Mouse (Mus musculus) kidney, postnatal 36 days (tissue): ENCODE measurements at regions not wholly inside any gene's neighbourhood (a gene's known extent, or its start where the extent isn't known, plus 50 kb on each side); places are given as distances from the start of the nearest gene placed in this dataset.

Experiments used
- DNase-seq, 2 experiments: peaks; one replicate each; pipeline ENCODE4 v3.0.0; 2021 to 2022; ENCODE audit warnings: mixed read lengths in 2 of 2

DNA sequence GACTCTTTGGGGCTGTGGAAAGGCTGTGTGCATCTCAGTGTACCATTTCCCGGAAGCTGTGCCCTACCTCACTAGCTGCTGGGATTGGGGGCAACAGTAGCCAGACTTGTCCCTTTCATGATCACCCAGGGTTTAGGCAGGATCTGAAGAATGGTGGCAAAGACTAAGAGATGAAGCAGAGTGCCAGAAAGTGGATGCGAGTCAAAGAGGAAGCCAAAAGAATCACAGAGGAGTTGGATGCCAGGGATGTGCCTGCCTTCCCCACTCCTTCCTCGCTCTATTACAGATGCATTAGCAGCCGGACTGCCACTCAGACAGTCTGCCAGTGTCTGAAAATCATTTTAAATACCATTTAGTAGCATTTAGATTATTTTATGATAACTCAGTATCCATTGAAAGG is 271.5 kb upstream of the Slc24a2 start:
- no peak for DNase-seq

DNA sequence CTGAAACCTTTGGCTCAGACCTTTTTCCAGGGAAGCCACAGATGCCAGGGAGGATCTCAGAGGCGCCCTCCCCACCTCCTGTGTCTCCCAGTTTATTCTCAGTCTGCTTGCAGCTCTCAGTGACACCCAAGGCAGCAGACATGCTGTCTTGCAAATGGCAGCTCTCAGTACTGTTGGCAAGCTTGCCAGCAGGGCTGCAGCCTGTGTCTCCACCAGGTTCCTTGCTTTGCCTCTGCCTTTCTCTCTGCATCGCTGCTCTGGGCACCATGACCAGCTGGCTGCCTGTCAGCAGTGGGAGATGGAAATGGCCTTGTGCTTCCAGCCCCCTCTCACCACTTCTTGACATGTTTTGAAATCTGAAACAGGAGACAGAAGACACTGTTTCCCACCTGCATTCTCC is 270.2 kb upstream of the Slc24a2 start:
- peak; percentile 4 to 40 for DNase-seq

DNA sequence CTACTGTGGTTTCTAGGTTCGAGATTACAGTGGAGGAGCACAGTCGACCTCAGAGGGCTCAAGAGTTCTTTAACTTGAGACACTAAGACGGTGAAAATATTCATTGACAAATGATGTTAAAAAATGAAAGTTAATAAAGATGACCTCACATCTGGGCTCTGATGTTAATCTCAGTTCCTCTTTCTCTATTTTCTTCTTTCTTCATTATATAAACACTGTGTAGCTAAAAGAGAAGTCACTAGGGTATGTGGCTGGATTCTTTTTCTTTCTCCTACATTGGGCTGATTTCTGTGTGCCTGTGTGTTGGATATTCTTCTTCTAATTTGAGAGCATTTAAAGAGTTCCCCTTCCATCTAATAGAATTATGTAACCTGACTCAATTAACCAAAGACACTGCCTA is 257.5 kb upstream of the Slc24a2 start:
- no peak for DNase-seq

DNA sequence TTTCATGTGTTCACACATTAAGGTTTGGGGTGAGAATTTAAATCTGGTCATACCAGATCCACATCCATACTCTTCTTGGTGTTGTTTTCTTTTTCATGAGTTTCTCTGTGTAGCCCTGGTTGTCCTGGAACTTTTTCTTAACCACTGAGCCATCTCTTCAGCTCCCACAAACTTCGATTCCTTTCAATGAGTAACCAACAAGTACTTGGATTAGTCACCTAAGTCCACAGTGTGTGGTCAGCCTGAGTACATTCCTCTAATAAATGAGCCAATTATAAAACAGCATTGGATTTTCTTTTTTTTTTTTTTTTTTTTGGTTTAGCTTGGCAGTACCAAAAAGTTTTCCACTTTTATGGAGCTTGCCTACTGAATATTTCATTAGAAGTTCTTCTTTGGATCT is 245.3 kb upstream of the Slc24a2 start:
- DNase-seq = no peak

DNA sequence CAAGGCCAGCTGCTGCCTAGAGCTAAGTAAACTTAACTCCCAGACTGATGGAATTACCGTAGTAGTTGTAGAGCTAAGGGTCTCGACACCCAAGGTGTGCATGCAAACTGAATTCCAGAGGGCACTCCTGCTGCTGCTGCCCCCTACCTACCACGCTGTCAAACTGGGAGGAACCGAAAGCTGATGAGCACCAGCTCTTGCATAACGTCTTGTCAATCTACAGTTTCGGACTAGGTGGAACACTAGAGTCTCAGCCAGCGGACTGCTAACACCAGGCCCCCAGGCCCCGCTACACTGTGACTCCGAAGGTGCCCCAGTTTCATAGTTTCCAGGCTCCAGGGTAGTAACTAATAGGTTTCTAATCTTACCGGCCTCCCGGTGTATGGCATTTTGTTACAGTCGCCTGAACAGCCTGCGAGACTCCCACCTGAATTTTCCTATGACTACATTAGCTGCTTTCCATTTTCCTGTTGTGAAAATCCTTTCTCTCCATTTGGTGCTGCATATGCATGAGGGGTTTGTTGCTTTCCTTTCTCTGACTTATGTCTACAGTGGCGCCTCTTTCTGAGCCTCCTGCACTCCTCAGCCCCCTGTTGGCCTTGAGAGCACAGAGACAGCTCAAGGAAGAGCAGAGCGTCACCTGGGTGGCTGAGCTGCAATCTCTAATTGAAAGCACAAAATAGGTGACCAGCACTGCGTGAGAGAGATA is 243.2 kb upstream of the Slc24a2 start:
- DNase-seq = no peak

DNA sequence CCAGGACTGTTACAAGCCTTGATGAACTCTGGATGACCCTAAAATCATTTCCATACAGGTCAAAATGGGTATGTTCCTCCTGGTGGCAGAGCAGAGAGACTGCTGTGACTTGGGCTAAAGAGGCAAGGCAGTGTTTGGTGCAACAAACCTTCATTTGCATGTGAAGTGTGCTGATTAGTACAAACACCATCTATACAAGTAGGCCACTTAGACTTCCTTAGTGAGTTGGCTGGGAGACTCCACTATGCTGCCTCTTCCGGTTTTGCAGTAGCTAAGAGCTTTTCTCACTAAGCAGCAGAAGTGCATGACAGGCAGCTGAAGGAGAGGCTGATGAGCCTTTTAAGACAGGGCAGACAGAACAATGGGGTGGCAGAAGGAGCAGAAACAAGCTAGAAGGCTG is 242.5 kb upstream of the Slc24a2 start:
- no peak for DNase-seq

DNA sequence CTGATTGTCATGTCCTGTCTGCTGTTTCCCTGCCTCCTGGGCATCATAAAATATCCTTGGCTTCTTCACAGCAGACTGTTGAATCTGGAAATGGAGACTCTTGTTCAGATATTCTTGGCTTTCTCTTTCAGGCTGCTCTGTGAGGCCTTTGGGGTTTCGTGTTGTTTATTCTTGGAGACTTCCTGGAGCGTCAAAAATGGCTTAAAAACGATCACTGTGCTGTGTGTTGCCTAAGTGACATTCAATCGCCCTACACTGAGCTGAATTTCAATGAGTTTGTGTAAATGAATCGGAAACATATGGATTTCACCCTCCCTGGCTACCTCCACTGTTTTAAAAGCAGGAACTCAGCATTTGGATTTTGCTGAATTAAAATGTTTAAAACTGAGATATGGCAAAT is 241.1 kb upstream of the Slc24a2 start:
- DNase-seq = no peak

DNA sequence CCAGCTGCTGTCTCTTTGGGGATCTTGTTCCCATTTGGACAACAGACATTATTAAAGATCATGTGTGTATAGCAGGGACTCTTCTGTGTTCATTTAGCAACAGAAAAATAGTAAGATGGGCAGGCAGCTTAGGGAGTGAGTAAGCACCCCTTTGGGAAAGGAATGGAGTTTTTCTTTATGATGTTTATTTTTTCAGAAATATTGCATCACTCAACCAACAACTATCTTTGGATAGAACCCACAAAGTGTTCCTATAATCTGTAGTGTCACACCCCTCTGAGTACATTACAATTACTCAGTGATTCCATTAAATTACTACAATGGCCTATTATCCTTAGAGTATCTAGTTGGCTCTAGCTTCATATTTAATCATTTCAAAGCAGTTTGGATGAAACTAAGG is 237.3 kb upstream of the Slc24a2 start:
- DNase-seq = no peak

DNA sequence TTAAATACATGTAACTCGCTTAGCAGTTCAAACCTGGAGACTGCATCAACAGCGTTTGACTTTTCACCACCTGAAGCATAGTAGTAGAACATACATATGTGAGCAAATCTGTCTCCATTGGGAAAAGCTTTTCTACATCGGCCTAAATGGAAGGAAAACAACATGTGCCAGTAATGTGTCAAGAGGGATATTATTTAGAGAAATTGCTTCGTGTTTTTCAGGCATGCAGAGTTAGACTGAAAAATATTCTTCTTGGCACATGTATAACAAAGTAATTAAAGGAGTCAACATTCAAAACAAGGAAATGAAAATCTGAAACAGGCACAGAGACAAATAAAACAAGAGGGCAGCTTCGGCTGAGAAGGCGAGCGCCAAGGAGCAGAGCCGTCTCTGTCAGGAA is 236.7 kb upstream of the Slc24a2 start:
- no peak for DNase-seq

DNA sequence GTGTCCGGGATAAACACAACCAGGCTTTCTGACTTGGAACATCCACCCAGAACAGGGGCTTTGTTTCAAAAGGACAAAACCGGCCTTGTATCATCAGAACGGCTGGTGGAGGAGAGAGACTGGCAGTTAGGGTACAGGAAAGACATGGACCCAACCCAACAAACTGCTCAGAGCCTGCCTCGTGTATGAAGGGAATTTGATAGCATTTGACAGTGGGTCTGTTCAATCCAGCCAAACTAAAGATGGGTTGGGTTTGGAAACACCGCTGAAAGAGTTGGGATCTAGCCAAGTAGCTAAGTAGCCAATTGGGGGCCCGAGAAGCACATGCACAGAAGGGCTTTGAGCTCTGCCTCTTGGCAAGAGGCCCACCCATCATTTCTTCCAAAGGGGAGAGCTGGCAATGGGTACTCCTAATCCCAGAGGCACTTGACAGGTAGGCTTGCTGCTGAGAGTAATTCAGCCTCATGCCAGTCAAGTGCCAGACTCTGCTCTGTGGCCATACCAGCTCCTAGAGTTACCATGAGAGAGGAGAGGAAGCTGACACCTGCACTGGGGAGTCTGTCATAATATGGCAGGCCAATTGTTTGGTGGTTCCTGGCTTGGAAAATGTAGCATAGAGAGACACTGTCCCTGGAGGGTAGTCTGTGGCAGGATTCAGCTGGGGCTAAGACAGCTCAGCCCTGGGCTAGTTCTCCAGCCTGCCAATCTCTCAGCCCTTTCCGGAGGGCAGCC is 231.1 kb upstream of the Slc24a2 start:
- DNase-seq = no peak

DNA sequence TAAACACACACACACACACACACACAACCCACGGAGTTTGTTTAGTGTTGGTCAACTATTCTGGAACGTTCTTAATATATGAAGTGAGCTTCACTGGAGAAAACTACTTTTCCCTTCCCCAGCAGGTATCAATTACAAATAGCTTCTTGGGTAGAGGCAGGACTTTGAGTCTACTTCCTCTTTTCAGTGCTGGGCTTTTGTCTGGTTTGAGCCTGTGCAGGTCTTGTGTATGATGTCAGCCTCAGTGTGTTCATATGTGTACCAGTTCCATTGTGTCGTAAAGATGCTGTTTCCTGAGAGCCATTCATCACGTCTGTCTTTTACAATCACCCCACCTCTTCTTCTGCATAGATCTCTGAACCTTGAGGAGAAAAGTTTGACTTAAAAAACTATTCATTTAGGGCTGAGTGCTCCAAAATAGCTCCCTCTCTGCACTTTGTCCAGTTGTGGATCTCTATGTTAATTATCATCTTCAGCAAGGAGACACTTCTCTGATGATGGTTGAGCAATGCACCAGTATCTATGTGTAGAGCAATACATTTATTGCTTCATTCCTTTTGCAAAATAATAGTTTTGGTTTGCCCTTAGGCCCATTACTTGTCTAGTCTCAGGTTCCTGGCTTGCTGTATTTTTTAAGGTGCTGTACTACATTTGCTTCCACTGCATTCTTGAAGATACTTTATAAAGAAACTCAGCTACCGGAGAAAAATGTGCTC is 225.7 kb upstream of the Slc24a2 start:
- DNase-seq = no peak

DNA sequence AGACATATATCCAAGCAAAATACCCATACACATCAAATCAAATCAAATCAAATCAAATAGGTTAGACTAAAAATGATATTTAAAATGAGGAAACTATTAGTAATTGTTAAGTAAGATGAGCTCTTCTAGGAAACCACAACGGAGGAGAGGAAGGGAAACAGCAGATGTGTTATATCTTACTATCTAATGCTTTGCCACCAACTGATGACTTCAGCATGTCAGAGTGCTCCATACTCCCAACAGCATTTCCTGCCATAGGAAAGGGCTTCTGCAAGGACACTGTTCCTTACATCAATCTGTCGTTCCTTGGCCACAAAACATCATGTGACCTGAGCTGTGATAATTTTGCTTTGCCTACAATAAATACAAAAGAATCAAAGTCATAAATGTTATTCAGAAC is 221.8 kb upstream of the Slc24a2 start:
- no peak for DNase-seq

DNA sequence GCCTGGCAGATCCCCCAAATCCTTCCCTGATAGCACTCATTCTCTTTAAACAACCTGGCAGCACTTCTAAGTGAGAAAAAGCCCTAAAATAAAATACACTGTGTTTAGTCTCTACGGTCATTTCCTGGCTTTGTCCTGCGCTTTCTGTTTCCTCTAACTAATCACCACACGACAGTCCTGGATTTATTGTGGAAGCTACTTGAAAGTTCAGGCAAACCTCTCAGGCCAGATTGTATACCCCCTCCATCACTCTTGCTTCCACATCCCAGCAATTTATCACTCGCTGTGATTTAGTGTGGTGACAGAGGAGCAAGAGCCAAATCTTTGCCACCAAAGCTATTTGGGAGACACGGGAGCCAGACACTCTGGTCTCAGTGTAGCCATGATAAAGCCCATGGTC is 221.0 kb upstream of the Slc24a2 start:
- DNase-seq = no peak

DNA sequence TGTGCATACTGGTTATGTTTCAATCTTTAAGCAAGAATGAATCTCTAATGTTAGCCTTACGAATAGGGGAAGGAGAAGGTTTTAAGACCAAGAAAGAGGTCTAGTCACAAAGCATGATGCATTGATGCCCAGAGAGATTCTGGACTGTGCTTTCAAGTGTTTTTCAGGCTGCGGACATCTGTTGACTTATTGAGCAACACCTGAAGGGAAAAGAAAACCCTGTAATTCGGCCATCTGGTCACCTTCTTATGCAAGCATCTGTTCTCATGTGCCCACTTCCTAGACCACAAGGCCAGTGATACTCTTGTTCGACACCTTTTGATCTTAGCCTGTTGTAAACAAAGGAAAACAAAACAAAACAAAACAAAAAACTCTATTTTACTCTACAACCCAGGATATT is 218.1 kb upstream of the Slc24a2 start:
- no peak for DNase-seq

DNA sequence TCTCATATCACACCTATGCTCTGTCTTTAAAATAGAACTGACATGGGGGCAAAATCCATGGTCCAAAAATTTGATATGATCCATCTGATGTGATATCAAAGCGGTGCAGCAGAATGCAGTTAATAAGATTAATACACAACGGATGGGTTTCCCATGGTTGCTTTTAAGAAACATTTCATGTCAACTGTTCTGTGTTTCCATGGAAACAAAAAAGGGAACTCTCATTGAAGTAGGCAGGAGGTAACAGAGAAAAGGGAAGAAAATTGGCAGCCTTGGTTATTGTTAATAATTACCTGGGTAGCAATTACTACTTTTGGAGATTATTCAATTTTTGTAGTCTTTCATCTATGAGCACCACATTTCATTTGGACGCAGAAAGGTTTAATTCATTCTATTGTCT is 216.6 kb upstream of the Slc24a2 start:
- DNase-seq = no peak

DNA sequence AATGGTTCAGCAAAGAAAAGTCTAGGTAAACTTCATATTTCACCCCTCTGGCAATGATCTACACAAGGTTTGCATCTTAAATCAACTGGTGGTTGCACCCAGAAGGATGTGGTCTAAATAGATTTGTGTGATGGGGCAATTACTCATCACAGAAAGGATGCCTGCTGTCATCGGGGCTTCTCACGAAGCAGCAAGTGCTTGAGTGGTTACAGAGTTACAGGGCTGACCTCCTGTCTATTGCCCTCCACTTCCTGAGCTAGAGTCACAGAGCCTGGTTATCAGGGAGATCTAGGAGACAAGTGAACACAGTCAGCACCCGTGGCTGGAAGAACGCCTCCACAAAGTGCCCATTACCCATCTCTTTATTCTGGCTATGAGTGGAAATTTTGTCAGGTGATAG is 203.9 kb upstream of the Slc24a2 start:
- DNase-seq = no peak

DNA sequence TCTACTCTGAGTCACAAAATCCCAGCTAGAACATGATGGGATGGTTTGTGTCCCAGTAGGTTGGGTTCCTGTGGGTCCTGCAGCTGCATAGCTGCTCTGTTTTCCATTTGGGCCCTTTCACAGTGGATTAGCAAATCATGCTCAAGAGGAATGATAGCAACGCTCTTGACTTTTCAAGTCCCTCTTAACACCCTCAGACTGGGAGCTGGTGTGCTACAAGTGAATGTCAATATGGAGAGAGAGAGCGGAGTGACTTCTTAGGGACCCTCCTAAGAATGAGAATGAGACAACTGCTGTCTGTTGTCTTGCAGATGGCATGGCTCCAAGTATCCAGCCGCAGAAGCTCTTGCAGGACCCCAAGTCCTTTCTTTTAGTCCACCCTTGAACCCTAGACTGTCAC is 198.1 kb upstream of the Slc24a2 start:
- DNase-seq = no peak

DNA sequence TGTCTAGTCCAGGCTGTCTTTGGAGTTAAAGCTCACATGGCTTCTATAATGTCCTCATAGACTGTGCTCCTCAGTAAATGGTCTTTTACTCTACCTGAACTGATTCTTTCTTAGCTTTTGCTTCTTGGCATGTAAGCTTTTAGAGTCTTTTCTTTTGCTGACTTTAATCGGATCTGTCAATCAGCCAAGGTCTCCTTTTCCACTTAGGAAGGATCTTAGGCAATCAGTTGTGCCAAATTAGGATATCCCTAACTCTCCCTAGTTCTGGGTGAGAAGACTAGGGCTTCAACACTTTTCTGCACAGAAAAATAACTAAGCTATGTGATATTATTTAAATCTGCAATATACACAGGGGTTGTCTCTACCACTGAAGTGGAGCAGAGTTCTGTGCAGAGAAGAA is 193.8 kb upstream of the Slc24a2 start:
- no peak for DNase-seq

DNA sequence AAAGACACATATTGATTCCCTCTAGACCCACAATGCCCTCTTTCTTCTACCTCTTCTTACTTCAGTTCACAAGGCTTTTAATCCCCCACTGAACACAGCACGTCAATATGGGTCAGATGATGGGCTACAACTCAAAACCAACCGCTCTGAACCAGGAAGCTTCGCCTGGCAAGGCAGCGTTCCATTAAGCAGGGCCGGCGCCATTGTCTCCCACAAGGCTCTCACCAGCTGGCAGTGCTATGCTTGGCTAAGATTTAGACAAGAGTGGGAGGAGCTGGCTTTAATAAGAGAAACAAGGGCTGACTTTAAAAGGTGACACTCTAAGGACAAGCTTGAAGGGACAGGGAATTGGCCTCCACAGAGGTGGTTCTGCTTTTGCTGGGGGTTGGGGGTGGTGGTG is 192.3 kb upstream of the Slc24a2 start:
- no peak for DNase-seq

DNA sequence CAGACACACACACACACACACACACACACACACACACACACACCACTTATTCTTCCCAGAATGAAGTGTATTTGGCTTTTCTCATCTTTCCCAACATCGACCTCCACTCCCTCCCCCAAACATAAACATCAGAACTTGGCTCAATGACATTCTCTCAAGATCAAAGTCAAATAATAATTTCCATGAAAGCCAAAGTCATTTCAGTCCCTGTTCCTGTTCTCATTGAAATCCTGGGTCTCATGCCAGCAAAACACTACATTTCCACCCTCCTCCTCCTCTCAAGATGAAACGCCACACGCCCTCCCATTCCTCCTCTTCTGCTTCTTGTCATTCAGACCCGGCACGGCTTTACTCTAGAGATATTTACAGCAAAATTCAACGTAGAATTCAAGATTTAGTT is 173.1 kb upstream of the Slc24a2 start:
- no peak for DNase-seq

DNA sequence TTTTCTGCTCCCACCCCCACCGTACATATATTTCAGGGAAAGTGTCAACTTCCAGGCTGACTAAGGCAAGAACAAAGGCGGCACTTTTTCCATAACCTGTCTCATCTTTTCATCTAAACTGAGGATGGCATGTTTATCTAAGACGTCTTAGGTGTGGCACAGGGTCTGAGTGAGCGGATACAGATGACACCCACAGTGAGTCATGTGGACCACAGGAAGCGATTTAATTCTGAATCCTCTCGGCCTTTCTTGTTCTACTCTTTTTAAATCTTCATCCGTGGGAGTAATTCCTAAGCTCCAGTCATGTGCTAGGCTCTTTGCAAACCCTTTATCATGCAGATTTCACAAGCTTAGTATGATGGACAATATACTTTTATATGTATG is 171.9 kb upstream of the Slc24a2 start:
- DNase-seq = no peak

DNA sequence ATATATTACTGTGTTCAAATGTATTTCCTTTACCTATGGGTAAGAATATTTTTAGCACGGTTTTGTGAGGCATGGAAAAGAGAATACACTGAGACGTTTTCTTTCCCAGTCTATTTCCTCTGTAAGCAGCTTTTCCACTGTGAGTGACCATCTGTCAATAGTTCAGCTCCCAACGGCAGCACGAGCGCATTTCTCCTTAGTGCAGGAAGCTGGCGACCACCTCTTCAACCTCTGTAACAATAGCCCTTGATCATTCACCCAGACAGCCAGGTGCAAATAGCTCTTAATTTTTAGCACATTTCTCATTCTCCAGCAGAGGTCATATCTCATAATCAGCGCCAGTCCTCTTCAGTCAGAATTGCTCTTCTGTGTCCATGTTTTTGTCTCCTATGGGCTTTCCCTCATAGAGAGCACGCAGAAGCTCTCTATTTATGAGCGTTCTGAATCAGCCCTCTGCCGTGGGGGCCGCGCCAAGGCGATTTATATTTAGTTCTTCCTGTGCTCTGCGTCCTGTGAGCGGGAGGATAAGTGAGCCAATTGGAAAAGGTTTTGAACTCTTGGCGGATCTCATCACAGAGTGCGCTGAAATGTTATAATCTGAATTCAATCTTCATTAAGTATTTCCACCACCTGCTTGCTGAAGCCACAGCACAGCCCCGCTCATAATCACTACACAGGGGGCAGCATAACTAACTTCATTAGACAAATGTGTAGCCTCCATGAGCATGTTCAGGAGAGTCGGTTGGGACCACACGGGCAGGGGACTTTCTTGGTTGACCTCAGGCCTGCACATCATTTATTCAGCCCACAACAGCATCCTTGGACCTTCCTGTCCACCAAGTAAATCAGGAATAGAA is 171.3 kb upstream of the Slc24a2 start:
- DNase-seq = peak; percentile 6 to 18

DNA sequence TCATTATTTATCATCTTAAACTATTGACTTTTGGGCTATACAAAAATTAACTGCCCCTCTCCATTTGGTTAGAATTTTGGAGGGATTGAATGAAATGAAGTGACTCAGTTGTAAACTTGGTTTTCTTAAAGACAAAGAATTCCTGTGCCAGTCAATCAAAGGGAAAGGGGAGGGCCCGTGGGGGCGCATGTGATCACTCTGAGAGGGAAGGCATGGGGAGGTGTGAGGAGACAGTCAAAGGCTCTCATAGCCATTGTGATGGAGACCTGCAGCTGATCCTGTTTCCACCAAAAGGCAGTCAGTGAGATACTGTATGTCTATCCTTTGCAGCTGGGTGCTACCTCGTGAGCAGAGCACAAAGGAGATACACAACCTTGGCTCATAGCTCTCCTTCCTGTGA is 156.6 kb upstream of the Slc24a2 start:
- no peak for DNase-seq
